Mouse (Mus musculus): ENCODE measurements at regions not wholly inside any gene's neighbourhood (a gene's known extent, or its start where the extent isn't known, plus 50 kb on each side); places are given as distances from the start of the nearest gene placed in this dataset.
A peak's percentile ranks its signal among the peaks of the same experiment; 100 is the strongest.

DNA sequence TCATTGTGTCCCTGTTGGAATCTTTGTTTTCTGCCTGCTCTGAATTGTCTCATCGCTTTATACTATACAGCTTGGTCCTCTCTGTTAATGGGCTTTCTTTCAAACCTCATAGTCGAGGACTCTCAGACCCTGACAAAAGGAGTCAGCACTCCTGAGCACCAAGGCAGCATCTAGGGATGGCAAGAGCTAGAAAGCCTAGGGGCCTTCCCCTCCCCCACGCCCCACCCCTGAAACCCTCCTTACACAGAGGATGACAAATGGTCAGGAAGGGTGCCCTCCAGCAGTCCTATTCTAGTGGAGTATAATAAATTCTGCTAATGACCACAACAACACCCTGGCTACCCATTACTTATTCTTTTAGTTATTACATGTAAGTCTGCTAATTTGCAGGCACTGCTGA, 74.4 kb downstream of the Tbx19 start:
- Histone ChIP-seq H3K9me3 (replicated peaks) (no peaks in the 10 kb centered on the region), H3K36me3 (no peaks in the 10 kb centered on the region), H3K4me2 (no peak overlapping the region), H3K4me1 (no peaks in the 10 kb centered on the region), H3K27ac (no peak overlapping the region), H3K27me3 (no peaks in the 10 kb centered on the region), H3K4me3 (replicated peaks) (no peak overlapping the region), H3K9ac (no peak overlapping the region)
- no peak for ATAC-seq (replicated peaks; ENCODE audit: low FRiP score)
- WGBS, result 58% methylated on average over 3 of the region's 3 CpGs

DNA sequence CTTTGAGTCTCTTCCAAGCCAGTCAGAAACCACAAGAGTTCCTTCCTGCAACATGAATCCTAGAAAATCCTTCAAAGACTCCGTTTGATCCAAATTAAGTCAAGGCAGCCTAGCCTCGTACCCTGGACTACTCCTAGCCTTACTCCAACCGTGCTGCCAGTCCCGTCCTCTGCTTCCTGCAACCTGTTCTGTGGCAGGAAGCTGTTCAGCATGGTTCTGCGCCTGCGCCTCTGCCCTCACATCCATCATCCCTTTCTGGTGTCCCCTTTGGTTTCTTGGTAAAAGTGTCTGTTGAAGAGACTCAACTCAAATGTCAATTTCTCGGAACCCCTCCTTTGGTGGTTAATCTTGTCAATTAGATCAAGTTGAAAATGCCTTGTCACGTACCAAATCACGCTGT, 75.8 kb downstream of the Tbx19 start:
- ATAC-seq (replicated peaks; ENCODE audit: low FRiP score), result no peak
- Histone ChIP-seq H3K9ac (no peak overlapping the region), H3K4me1 (no peaks in the 10 kb centered on the region), H3K27ac (no peak overlapping the region), H3K27me3 (no peaks in the 10 kb centered on the region), H3K4me2 (no peak overlapping the region), H3K9me3 (replicated peaks) (no peaks in the 10 kb centered on the region), H3K4me3 (replicated peaks) (no peak overlapping the region), H3K36me3 (no peaks in the 10 kb centered on the region)
- WGBS, result 81% methylated on average over 9 of the region's 9 CpGs

DNA sequence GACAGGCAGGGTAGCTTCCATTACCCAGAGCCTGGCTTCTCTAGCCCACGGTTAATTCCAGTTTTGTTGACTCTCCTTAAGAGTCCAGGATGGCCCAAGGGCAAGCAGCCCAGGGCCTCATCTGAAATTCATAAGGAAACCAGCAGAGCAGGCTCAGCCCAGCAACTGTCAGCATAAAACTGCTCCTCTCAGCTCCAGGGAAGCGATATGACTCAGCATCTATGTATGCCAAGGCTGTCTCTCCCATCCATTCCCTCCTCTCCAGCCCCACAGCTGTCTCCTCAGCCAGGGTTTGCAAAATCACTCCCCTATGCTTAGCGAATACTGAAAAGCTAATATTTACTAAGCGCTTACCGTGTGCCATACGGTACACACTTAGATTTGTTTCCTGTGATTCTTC, 76.4 kb downstream of the Tbx19 start:
- no peak overlapping the region for H3K4me3 ChIP-seq (replicated peaks)
- no peak overlapping the region for H3K4me2 ChIP-seq
- WGBS, result 84% methylated on average over 6 of the region's 6 CpGs
- no peaks in the 10 kb centered on the region for H3K9me3 ChIP-seq (replicated peaks)
- H3K27me3 ChIP-seq, result no peaks in the 10 kb centered on the region
- H3K27ac ChIP-seq, result no peak overlapping the region
- ATAC-seq (replicated peaks; ENCODE audit: low FRiP score), result no peak
- no peak overlapping the region for H3K9ac ChIP-seq
- no peaks in the 10 kb centered on the region for H3K4me1 ChIP-seq
- no peaks in the 10 kb centered on the region for H3K36me3 ChIP-seq

DNA sequence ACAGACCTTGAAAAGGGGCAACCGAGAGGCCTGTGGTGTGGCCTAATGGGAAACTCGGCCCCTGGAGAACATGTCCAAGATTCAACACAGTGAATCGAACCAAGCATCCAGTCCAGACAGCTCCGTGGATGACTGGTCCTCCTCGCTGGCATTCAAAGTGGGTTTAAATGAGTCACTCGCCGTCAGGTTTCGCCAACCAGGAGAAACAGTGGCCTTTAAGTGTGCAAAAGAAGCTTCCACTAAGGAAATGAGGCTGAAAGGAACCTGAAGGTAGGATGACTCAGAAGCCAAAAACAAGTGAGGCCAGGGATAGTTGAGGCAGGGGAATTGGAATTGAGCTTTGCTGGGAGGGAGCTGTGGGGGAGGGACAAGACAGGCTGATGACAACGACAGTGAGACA, 80.2 kb downstream of the Tbx19 start:
- no peak overlapping the region for H3K9ac ChIP-seq
- no peak overlapping the region for H3K4me2 ChIP-seq
- H3K27me3 ChIP-seq, result no peaks in the 10 kb centered on the region
- H3K27ac ChIP-seq, result no peak overlapping the region
- ATAC-seq (replicated peaks; ENCODE audit: low FRiP score), result no peak
- H3K36me3 ChIP-seq, result no peaks in the 10 kb centered on the region
- 85% methylated on average over 9 of the region's 9 CpGs for WGBS
- no peaks in the 10 kb centered on the region for H3K9me3 ChIP-seq (replicated peaks)
- no peak overlapping the region for H3K4me3 ChIP-seq (replicated peaks)
- H3K4me1 ChIP-seq, result peaks cover 5% of the 10 kb centered on the region

DNA sequence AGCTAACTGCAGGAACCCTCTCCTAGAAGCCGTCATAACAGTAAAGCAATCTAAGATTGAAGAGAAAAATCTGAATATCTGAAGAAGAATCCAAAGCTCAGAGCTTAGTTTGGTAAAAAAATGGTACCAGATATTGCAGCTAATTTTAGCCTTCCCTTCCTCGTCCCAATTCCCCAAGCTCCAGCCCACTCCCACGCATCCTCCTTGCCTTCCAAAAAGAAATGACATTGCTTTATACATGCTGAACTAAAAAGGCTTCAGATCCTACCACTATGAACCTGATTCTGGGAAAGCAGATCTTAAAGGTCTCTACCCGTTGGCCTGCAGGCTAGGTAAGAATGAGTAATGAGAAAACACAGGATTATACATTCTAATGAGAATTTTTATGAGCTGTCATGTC, 83.3 kb downstream of the Tbx19 start:
- Histone ChIP-seq H3K4me3 (replicated peaks) (no peak overlapping the region), H3K9me3 (replicated peaks) (no peaks in the 10 kb centered on the region), H3K4me1 (peaks cover 8% of the 10 kb centered on the region), H3K36me3 (no peaks in the 10 kb centered on the region), H3K27me3 (no peaks in the 10 kb centered on the region), H3K9ac (no peak overlapping the region), H3K4me2 (no peak overlapping the region), H3K27ac (no peak overlapping the region)
- WGBS, result 66% methylated on average over 4 of the region's 4 CpGs
- no peak for ATAC-seq (replicated peaks; ENCODE audit: low FRiP score)

DNA sequence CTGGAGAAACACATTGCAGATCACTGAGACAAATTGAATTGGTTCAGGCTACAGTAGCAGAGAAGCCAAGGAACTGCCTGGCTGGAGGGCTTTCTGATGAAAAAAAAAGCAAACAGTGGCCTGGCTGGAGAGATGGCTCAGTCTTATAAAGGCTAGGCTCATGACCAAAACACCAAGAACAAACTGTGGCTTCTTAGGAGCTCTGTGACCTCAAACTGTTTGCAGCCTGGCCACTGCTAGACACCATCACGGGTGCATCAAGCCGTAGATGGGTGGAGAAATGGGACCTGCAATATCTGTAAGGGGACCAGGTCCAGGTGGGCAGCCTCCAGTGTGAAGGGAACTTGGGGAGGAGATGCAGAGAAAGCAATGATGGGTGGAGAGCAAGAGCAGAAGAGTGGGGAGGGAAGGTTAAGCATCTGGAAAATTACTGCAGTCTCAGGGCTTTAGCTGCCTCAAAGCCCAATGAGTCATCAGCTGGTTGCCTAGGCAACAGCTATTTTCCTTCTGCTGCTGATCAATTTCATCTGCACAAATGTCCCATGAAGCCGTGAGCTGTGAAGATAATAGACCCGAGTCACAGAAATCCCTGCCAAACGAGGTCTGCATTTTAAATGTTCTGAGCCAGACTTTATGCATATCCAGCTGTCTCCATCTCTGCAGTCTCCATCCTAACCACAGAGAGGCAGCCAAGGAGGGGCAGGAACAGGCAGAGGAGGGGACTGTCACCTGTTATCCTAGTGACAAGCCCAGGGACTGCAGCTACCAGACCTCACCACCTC, 85.1 kb downstream of the Tbx19 start:
- H3K27ac ChIP-seq, result 0 out of 2 replicates have a peak overlapping the region, but pooled peaks have one; percentile 48
- 49% methylated on average over 5 of the region's 5 CpGs for WGBS
- no peaks in the 10 kb centered on the region for H3K9me3 ChIP-seq (replicated peaks)

DNA sequence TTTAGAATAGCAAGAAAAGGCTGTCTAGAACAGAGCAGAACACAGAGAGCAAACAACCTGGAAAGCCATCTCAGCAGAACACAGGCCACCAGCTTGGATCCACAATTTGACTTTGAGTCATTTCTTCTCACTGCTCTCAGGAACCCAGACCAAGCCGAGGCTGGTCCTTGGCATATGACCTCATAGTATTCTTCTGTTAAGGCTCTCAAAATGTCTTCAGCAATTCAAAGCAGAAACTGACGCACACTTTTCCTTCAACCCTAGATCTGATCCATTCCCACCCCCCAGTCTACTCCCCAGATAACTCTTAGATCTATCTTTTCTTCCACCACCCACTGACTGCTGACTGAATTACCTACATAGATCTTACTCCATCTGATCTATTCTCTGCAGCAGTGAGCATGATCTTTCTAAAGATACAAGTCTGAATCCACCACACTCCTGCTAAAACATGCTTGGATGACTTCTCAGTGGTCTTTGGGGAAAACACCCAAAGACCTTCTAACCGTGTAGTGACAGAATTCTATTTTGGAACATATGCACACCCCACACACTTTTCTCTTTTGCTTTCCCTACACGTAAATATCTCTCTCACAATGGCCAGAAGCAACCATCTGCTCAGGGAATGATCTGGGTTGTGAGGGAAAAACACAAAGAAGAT, 88.6 kb downstream of the Tbx19 start:
- no peak overlapping the region for H3K4me2 ChIP-seq
- WGBS, result 89% methylated on average over 4 of the region's 4 CpGs
- H3K27me3 ChIP-seq, result no peaks in the 10 kb centered on the region
- no peaks in the 10 kb centered on the region for H3K36me3 ChIP-seq
- H3K9ac ChIP-seq, result no peak overlapping the region
- no peak overlapping the region for H3K27ac ChIP-seq
- ATAC-seq (replicated peaks; ENCODE audit: low FRiP score), result no peak
- no peak overlapping the region for H3K4me3 ChIP-seq (replicated peaks)
- peaks cover 8% of the 10 kb centered on the region for H3K4me1 ChIP-seq
- H3K9me3 ChIP-seq (replicated peaks), result no peaks in the 10 kb centered on the region

More for the DNA sequence above, 85.1 kb downstream of the Tbx19 start:
- Histone ChIP-seq H3K9ac (no peak overlapping the region), H3K27me3 (no peaks in the 10 kb centered on the region), H3K4me3 (replicated peaks) (no peak overlapping the region), H3K4me2 (no peak overlapping the region), H3K4me1 (peaks cover 8% of the 10 kb centered on the region), H3K36me3 (no peaks in the 10 kb centered on the region)
- ATAC-seq (replicated peaks; ENCODE audit: low FRiP score), result peak; percentile 64; the same call in 1 of the 2 replicates

- Histone ChIP-seq H3K27me3 (no peaks in the 10 kb centered on the region), H3K4me2 (no peak overlapping the region), H3K27ac (no peak overlapping the region), H3K36me3 (no peaks in the 10 kb centered on the region), H3K4me1 (no peaks in the 10 kb centered on the region), H3K9ac (no peak overlapping the region), H3K9me3 (replicated peaks) (no peaks in the 10 kb centered on the region), H3K4me3 (replicated peaks) (no peak overlapping the region)
- no peak for ATAC-seq (replicated peaks; ENCODE audit: low FRiP score)
- 88% methylated on average over 5 of the region's 5 CpGs for WGBS
Measured at GRCm38 (mm10) chr1:165064981-165065380, 95.6 kb downstream of the Tbx19 start.

GRCm38 (mm10) chr1:165062813-165063492, 97.6 kb downstream of the Tbx19 start:
- Histone ChIP-seq H3K9me3 (replicated peaks) (no peaks in the 10 kb centered on the region), H3K4me2 (no peak overlapping the region), H3K27ac (no peak overlapping the region), H3K27me3 (no peaks in the 10 kb centered on the region), H3K4me1 (no peaks in the 10 kb centered on the region), H3K36me3 (no peaks in the 10 kb centered on the region), H3K4me3 (replicated peaks) (no peak overlapping the region), H3K9ac (no peak overlapping the region)
- 64% methylated on average over 8 of the region's 8 CpGs for WGBS
- ATAC-seq (replicated peaks; ENCODE audit: low FRiP score), result no peak; the same call in 1 of the 2 replicates

- Histone ChIP-seq H3K9ac (no peak overlapping the region), H3K4me2 (no peak overlapping the region), H3K36me3 (no peaks in the 10 kb centered on the region), H3K27me3 (no peaks in the 10 kb centered on the region), H3K27ac (no peak overlapping the region), H3K9me3 (replicated peaks) (no peaks in the 10 kb centered on the region), H3K4me3 (replicated peaks) (no peak overlapping the region), H3K4me1 (no peaks in the 10 kb centered on the region)
- ATAC-seq (replicated peaks; ENCODE audit: low FRiP score), result no peak
- WGBS, result 82% methylated on average over 3 of the region's 3 CpGs
Measured at GRCm38 (mm10) chr1:165061420-165061819, 99.2 kb downstream of the Tbx19 start.

DNA sequence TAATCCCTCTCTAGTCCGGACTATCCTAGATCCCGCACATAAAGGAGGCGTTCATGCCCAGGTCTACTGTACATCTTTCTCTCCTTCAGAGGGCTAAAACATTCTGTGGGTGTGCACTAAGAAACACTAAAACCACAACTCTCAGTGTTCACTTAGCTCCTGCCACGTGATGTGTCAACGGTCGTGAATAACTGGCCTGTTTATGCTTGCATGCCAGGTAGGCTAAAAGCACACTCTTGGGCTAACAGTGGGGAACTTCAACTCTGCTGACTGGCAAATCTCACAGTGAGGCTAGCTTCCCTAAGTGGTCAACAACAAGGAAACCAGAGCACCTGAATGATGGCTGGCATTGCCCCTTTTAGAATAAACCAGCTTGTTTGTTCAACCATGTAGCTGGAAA, 106.3 kb downstream of the Tbx19 start:
- WGBS, result 88% methylated on average over 6 of the region's 6 CpGs
- H3K4me1 ChIP-seq, result no peaks in the 10 kb centered on the region

DNA sequence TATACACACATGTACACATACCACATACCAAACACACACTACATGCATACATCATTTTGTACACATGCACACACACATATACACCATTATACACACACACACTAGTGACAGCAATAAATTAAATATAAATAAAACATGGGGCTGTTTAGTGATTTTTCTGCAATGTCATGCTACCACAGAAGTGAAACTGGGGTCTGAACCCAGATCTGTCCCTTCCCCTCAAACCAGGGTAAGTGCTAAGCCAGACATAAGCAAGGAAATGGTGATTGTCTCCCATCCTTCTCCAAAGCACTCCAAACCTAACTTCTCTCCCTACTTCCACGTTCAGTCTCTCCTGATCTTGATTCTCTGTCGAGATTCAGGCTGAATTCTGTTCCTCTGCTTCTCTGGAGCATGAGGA, 109.3 kb downstream of the Tbx19 start:
- Histone ChIP-seq H3K4me2 (no peak overlapping the region), H3K9ac (no peak overlapping the region), H3K4me3 (replicated peaks) (no peak overlapping the region), H3K27me3 (no peaks in the 10 kb centered on the region), H3K36me3 (no peaks in the 10 kb centered on the region), H3K9me3 (replicated peaks) (no peaks in the 10 kb centered on the region), H3K27ac (no peak overlapping the region), H3K4me1 (peaks cover 7% of the 10 kb centered on the region)
- ATAC-seq (replicated peaks; ENCODE audit: low FRiP score), result no peak
- WGBS, result 57% methylated on average over 2 of the region's 2 CpGs

More for the DNA sequence above, 106.3 kb downstream of the Tbx19 start:
- no peaks in the 10 kb centered on the region for H3K9me3 ChIP-seq (replicated peaks)
- no peak overlapping the region for H3K27ac ChIP-seq
- H3K4me3 ChIP-seq (replicated peaks), result no peak overlapping the region
- no peak overlapping the region for H3K4me2 ChIP-seq
- no peak overlapping the region for H3K9ac ChIP-seq
- ATAC-seq (replicated peaks; ENCODE audit: low FRiP score), result no peak
- H3K36me3 ChIP-seq, result no peaks in the 10 kb centered on the region
- no peaks in the 10 kb centered on the region for H3K27me3 ChIP-seq
